Mouse (Mus musculus) cerebellum, postnatal 36 days (tissue): Measurements from ENCODE around the gene Cfap43.

ENCODE experiments used
- DNase-seq, 2 experiments: peaks; one replicate each; pipeline ENCODE4 v3.0.0; 2021 to 2022; ENCODE audit warnings: mixed read lengths in 2 of 2

Cfap43 gene

DNA sequence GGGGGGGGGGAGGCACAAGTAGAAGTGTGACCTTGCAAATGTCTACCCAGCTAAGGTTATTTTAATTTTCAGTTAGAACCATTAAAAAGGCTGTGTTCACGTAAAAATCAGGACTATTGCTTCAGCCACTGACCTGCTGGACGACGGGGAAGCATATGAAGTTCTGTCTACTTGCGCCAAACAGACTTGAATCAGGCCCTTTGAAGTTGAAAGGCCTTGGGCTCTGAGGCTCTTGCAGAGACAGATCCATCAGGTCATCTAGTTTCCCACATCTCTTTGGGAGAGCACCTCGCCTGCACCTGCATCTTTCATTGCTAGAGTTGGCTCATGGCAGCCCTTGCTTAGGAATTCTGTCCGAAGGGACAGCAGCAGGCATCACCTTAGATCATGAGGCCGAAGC, 5.7 kb downstream of the Cfap43 start:
- no peak for DNase-seq

- no peak for DNase-seq
Observed at GRCm38 (mm10) chr19:47910751-47911150, 8.3 kb downstream of the Cfap43 start.

DNA sequence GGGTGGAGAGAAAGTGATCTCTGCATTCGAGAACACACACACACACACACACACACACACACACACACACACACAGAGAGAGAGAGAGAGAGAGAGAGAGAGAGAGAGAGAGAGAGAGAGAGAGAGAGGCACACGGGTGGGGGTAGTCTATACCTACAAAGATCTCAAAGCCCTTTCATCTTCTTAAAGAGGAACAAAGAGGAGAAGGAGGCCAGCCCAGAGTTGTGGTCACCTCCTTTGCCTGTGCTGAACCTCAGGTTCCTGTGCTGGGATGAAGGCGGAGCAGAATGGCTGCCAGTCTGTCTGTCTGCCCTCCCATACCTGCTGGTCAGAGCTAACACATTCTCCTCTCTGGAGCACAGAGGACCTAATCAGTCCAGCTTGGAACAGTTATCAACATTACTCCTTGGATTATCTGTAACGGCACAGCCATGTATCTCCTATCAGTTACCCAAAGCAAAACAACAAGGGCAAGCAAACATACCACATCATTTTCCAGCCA, 8.9 kb downstream of the Cfap43 start:
- DNase-seq: no peak

GRCm38 (mm10) chr19:47909387-47910116, 9.5 kb downstream of the Cfap43 start:
- no peak for DNase-seq

DNA sequence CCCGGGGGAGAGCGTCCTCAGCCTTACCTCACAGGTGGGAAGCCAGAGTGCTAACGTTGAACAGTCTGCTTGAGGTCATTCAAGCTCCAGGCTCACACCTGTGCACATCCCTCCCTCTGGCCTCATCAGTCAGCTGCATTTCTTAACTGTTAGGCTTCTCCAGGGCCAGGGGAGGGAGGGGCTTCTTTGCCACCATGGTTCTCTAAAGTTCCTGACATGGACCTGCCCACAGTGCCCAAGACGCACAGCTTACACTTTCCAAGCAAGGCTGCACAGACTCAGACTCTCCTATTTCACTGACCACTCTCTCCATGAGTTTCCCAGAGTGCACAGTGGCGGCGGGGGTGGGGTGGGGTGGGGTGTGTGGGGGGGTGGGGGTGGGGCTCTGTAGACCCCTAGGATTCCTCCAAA, 10.1 kb downstream of the Cfap43 start:
- DNase-seq: no peak

- DNase-seq: no peak
Observed at GRCm38 (mm10) chr19:47907596-47907995, 11.5 kb downstream of the Cfap43 start.

DNA sequence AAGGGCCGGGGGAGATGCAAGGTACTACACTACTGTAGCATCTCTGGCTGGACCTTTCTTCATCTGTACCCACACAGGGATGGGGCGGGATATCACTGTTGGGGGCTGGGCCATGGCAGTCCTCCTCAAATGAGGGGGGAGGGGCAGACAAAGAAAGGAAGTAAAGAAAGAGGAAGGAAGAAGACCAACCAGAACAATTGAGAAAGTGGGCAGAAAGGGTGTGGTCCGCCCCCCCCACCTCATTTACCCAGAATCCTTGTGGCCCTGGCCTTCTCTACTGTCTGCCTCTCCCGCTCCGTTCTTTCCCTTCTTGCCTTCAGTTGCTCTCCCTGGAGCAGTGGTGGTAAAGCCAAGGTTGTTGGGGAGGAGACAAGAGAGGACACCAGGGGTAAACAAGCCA, 13.5 kb downstream of the Cfap43 start:
- no peak for DNase-seq

DNA sequence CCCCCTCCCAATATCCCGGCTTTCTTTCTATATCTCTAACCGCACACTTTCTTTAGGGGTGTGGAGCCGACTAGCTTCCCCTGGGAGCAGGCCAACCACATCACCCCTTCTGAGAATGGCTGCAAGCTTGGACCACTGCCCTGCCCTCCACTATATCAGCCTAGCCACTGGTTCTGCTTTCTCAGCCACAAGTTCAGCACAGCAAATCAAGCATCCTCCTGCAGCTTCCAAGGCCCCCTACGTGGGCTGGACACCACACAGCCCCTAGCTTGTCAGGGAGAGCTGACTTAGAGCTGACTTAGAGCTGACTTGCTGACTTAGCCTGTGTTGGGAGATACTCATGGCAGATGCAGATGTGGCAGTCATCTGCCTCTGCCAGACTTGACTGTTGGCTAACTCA, 14.0 kb downstream of the Cfap43 start:
- DNase-seq: no peak

- DNase-seq: no peak
Observed at GRCm38 (mm10) chr19:47903679-47904078, 15.4 kb downstream of the Cfap43 start.

GRCm38 (mm10) chr19:47902316-47903201, 16.5 kb downstream of the Cfap43 start:
- no peak for DNase-seq

- DNase-seq: no peak
Observed at GRCm38 (mm10) chr19:47900558-47900957, 18.5 kb downstream of the Cfap43 start.

- no peak for DNase-seq
Observed at GRCm38 (mm10) chr19:47900012-47900411, 19.1 kb downstream of the Cfap43 start.

DNA sequence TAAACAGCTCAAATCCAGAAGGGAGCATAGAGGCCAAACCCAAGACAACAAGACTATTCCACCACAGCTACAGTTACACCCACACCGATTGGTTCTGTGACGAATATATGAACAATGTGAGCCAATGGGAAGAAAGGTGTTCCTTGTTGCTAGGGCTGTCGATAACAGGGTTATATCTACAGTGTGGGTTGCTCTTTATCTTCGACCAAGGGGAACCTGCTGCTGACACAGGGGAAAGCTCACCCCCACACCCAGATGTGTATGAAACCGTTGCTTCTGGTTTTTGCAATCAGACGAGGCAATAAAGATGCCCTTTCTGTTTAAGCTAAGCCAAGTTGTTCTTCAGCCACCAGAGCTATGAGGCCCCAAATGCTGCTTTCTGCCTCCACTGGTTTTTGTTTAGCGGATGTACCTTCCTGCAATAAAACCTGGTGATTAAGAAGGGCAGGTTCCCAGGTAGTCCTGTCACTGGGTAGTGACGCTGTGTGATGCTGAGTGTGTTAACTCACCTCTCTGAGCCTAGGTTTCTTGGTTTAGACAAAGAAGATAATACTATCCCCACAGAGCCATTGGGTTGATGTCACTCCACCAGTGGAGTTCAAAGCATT, 20.5 kb downstream of the Cfap43 start:
- no peak for DNase-seq

- DNase-seq: peak; percentile 32 to 36
Observed at GRCm38 (mm10) chr19:47893092-47893491, 26.0 kb downstream of the Cfap43 start.

GRCm38 (mm10) chr19:47891562-47892312, 27.4 kb downstream of the Cfap43 start:
- DNase-seq: no peak

DNA sequence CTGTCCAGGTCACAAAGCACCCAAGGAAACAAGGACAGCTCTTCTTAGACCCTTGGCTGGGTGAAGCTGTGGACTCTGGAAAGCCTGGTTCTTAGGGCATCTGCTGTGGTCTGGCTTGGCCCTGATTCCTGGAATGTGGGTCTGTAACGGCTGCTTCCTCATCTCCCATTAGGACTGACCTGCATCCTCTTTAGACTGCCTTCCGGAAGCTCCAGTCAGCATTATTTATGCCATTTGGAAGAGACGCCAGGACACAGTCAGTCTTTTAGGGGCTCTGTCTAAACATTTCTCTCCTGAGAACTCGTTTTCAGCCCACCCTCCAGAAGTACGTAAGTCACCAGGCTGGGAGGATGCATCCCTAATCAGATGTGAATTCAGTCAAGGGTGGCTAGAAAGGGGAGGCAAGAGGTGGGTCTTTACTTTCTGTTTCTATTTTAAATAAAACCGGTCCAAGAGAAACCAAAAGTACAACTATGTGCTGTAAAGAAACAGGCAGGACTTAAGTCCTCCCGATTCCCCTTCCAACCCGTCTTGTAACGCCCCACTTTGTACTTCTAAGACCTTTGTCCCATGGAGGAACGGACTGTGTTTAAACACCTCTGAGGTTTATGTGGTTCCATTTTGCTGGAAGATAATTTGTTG, 28.5 kb downstream of the Cfap43 start:
- no peak for DNase-seq

- no peak for DNase-seq
Observed at GRCm38 (mm10) chr19:47888037-47888436, 31.1 kb downstream of the Cfap43 start.

GRCm38 (mm10) chr19:47887417-47887816, 31.7 kb downstream of the Cfap43 start:
- DNase-seq: peak in 1 of 2 experiments; percentile 8

- DNase-seq: no peak
Observed at GRCm38 (mm10) chr19:47886617-47887016, 32.5 kb downstream of the Cfap43 start.

- no peak for DNase-seq
Observed at GRCm38 (mm10) chr19:47885886-47886285, 33.2 kb downstream of the Cfap43 start.

DNA sequence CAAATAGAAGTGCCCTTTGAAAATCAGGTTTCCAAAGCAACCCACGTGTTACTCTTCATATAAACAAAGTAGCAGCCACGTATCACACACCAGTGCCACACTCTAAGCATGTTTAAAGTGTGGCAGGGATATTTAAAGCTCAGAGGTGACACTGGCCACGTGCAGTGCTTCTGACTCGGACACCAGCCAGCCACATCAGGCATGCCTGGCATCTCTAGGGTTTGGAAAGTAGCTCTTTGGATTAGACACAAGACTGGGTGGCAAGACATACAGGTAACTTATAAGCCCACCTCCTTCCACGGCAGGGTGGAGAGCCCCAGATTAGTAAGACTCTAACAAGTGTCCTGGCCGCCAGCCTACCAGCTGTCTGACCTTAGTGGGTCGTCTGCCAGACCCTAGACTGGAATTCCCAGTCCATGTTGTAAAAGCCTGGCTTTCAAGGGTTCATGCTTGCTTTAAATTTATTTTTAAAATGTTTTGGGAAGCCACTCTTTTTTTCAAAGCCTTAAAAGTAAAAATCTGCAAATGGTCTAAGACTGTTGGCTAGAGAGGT, 33.8 kb downstream of the Cfap43 start:
- no peak for DNase-seq
